Mouse (Mus musculus) lung, postnatal 0 days (tissue): Measurements from ENCODE around the gene Btg1.

Experiments
- CTCF ChIP-seq: IDR thresholded peaks from 2 replicates; pipeline ENCODE4 v1.5.1; 2016; ENCODE audit warnings: antibody characterized with exemption, mild to moderate bottlenecking
- EP300 ChIP-seq: IDR thresholded peaks from 2 replicates; pipeline ENCODE4 v1.6.1; 2016; ENCODE audit warnings: antibody characterized with exemption, mild to moderate bottlenecking, control low read depth

GRCm38 (mm10) chr10:96648161-96648561, 31.4 kb downstream of the Btg1 start:
- TF ChIP-seq CTCF: no peak
- no peak for TF ChIP-seq EP300
